Mouse (Mus musculus): Measurements from ENCODE around the gene Igdcc4.
A peak's percentile ranks its signal among the peaks of the same experiment; 100 is the strongest.
"Not testable (repeated sequence)": the region's sequence is repeated elsewhere in the genome, so short reads cannot be mapped to it uniquely, and the experiment has no call there.

Gene Igdcc4

GRCm38 (mm10) chr9:65100991-65101685 lies at the start of gene Igdcc4:
TSS of gene Igdcc4 (plus strand) at chr9:65101486.
- DNase-seq (ENCODE audit: low spot score in 2 of 2), result peak in 1 of 2 experiments; percentile 40

GRCm38 (mm10) chr9:65064251-65064650 lies 37.0 kb upstream of the Igdcc4 start:
- DNase-seq (ENCODE audit: low spot score in 2 of 2), result no peak

- no peak for DNase-seq (ENCODE audit: low spot score in 2 of 2)
These were observed 30.7 kb upstream of the Igdcc4 start for GRCm38 (mm10) chr9:65070587-65070986.

GRCm38 (mm10) chr9:65073555-65073954 lies 27.7 kb upstream of the Igdcc4 start:
- no peak for DNase-seq (ENCODE audit: low spot score in 2 of 2)

- DNase-seq (ENCODE audit: low spot score in 2 of 2), result no peak
These were observed 27.0 kb upstream of the Igdcc4 start for GRCm38 (mm10) chr9:65074251-65074650.

GRCm38 (mm10) chr9:65074855-65075493 lies 26.3 kb upstream of the Igdcc4 start:
- DNase-seq (ENCODE audit: low spot score in 2 of 2), result no peak

- DNase-seq (ENCODE audit: low spot score in 2 of 2), result no peak
These were observed 23.8 kb upstream of the Igdcc4 start for GRCm38 (mm10) chr9:65077536-65077935.

- not testable (repeated sequence) for DNase-seq (ENCODE audit: low spot score in 2 of 2)
These were observed 21.1 kb upstream of the Igdcc4 start for GRCm38 (mm10) chr9:65080141-65080540.

- DNase-seq (ENCODE audit: low spot score in 2 of 2), result no peak
These were observed 18.1 kb upstream of the Igdcc4 start for GRCm38 (mm10) chr9:65083075-65083765.

GRCm38 (mm10) chr9:65084198-65084807 lies 17.0 kb upstream of the Igdcc4 start:
- no peak for DNase-seq (ENCODE audit: low spot score in 2 of 2)

- no peak for DNase-seq (ENCODE audit: low spot score in 2 of 2)
These were observed 16.0 kb upstream of the Igdcc4 start for GRCm38 (mm10) chr9:65085270-65085669.

GRCm38 (mm10) chr9:65086801-65087200 lies 14.5 kb upstream of the Igdcc4 start:
- DNase-seq (ENCODE audit: low spot score in 2 of 2), result no peak

GRCm38 (mm10) chr9:65087490-65087889 lies 13.8 kb upstream of the Igdcc4 start:
- no peak for DNase-seq (ENCODE audit: low spot score in 2 of 2)

GRCm38 (mm10) chr9:65094237-65094636 lies 7.0 kb upstream of the Igdcc4 start:
- DNase-seq (ENCODE audit: low spot score in 2 of 2), result peak; percentile 47 to 53

- DNase-seq (ENCODE audit: low spot score in 2 of 2), result peak; percentile 53 to 62
These were observed 545 bp downstream of the Igdcc4 start for GRCm38 (mm10) chr9:65101686-65102376.

- DNase-seq (ENCODE audit: low spot score in 2 of 2), result peak; percentile 39 to 61
These were observed 1.3 kb downstream of the Igdcc4 start for GRCm38 (mm10) chr9:65102377-65103172.

- no peak for DNase-seq (ENCODE audit: low spot score in 2 of 2)
These were observed 2.0 kb downstream of the Igdcc4 start for GRCm38 (mm10) chr9:65103173-65103752.

- DNase-seq (ENCODE audit: low spot score in 2 of 2), result no peak
These were observed 5.5 kb downstream of the Igdcc4 start for GRCm38 (mm10) chr9:65106821-65107220.

- no peak for DNase-seq (ENCODE audit: low spot score in 2 of 2)
These were observed 6.6 kb downstream of the Igdcc4 start for GRCm38 (mm10) chr9:65107893-65108292.
